Mouse (Mus musculus): ENCODE results near the gene Noct. TPM values are rescaled to one million over a fixed set of nuclear protein-coding genes. Genes with fewer than 3 reads are reported as not detected.

Noct gene
- polyA plus RNA-seq, 1 experiment from 2014 or later, result 12.2 TPM

DNA sequence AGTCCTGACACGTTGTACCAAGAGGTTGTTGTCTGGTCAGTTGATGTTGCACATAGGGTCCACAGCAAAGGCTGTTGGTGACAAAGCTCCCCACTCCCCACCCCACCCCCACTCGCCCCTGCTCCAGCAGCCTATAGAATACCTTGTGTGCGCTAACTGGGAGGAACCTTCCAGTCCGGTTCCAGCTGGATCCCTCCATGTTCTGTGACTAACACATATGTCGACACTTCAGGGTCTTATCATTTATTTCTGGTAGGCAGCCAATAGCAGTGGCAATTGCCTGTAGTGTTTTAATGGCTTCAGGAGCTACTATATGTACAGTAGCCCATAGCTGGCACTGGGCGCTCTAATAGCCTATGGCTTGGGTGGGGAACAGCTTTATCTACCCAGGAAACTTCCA is 1.9 kb upstream of the Noct start:
- no peaks in the 10 kb centered on the region for H3K36me3 ChIP-seq (ENCODE audit: control insufficient read depth, insufficient read depth, low read length)
- H3K27ac ChIP-seq (ENCODE audit: low read depth, low read length), result no peak overlapping the region
- H3K9me3 ChIP-seq (replicated peaks; ENCODE audit: control insufficient read depth, low read length), result no peaks in the 10 kb centered on the region
- WGBS (ENCODE audit: insufficient replicate concordance), result 54% methylated on average over 6 of the region's 6 CpGs
- no peak overlapping the region for H3K4me3 ChIP-seq (ENCODE audit: low read depth, low read length)
- no peak for ATAC-seq (replicated peaks; ENCODE audit: insufficient number of reproducible peaks, low FRiP score, low TSS enrichment)
- no peaks in the 10 kb centered on the region for H3K27me3 ChIP-seq (ENCODE audit: control insufficient read depth, insufficient read depth, low read length)
- peak overlapping the region; percentile 32 for H3K4me2 ChIP-seq
- H3K9ac ChIP-seq (ENCODE audit: low read depth, low read length), result no peak overlapping the region
- H3K4me1 ChIP-seq (ENCODE audit: control insufficient read depth, insufficient read depth, low read length), result peaks cover 29% of the 10 kb centered on the region

DNA sequence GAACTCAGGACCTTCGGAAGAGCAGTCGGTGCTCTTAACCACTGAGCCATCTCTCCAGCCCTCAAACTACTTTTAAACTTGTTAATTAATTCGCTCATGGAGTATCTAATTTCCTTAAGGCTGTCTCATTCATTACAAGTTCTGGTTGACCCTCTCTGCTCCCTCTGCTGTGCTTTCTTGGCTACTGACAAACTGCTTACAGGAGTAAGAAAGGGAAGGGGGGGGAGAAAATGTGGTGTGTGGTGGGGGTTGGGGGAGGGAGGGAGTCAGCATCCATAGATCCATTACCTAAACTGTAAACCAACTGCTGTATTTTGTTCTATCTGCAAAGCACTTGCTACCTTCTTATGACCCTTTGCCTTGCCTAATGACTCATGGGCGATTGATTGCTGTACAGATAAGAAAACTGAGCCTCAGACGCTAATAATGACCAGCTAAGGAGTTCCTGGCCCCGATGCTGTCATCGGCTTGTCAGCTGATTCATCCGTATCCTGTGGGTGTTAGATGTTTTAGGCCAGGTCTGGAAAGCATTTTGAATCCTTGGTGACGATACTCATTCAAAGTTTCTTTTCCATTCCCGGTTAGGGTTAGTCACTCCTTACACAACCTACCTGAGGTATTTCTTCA is 1.3 kb upstream of the Noct start:
- Histone ChIP-seq H3K4me3 (ENCODE audit: low read depth, low read length) (no peak overlapping the region), H3K9me3 (replicated peaks; ENCODE audit: control insufficient read depth, low read length) (no peaks in the 10 kb centered on the region), H3K36me3 (ENCODE audit: control insufficient read depth, insufficient read depth, low read length) (no peaks in the 10 kb centered on the region), H3K4me1 (ENCODE audit: control insufficient read depth, insufficient read depth, low read length) (peaks cover 29% of the 10 kb centered on the region), H3K27me3 (ENCODE audit: control insufficient read depth, insufficient read depth, low read length) (no peaks in the 10 kb centered on the region), H3K4me2 (peak overlapping the region; percentile 80; the same call in 1 of the 2 replicates), H3K9ac (ENCODE audit: low read depth, low read length) (no peak overlapping the region), H3K27ac (ENCODE audit: low read depth, low read length) (no peak overlapping the region)
- no peak for ATAC-seq (replicated peaks; ENCODE audit: insufficient number of reproducible peaks, low FRiP score, low TSS enrichment)
- 38% methylated on average over 10 of the region's 10 CpGs for WGBS (ENCODE audit: insufficient replicate concordance)

DNA sequence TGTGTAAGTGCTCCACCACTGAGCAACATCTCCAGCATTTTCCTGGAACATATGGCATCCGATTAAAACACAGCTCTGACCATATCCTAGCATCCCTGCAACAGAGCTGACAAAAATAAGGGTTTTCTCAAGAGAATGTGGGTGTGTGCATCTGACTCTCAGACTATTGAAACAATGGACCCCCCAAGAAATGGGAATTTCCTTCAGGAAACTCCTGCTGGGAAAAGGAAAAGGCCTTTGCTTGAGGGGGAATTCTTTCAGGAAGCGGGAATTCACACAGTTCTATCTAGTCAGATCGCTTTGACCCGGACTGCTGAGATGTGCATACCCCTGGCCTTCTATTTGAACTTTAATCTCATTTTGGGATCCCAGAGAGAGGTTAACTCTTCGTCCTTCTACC is 691 bp upstream of the Noct start:
- Histone ChIP-seq H3K9ac (ENCODE audit: low read depth, low read length) (no peak overlapping the region; the same call in 1 of the 2 replicates), H3K4me2 (peak overlapping the region; percentile 80), H3K36me3 (ENCODE audit: control insufficient read depth, insufficient read depth, low read length) (no peaks in the 10 kb centered on the region), H3K4me3 (ENCODE audit: low read depth, low read length) (peak overlapping the region; percentile 95), H3K27ac (ENCODE audit: low read depth, low read length) (peak overlapping the region; percentile 97; the same call in 1 of the 2 replicates), H3K9me3 (replicated peaks; ENCODE audit: control insufficient read depth, low read length) (no peaks in the 10 kb centered on the region), H3K4me1 (ENCODE audit: control insufficient read depth, insufficient read depth, low read length) (peaks cover 29% of the 10 kb centered on the region), H3K27me3 (ENCODE audit: control insufficient read depth, insufficient read depth, low read length) (no peaks in the 10 kb centered on the region)
- 9% methylated on average over 5 of the region's 5 CpGs for WGBS (ENCODE audit: insufficient replicate concordance)
- ATAC-seq (replicated peaks; ENCODE audit: insufficient number of reproducible peaks, low FRiP score, low TSS enrichment), result no peak

DNA sequence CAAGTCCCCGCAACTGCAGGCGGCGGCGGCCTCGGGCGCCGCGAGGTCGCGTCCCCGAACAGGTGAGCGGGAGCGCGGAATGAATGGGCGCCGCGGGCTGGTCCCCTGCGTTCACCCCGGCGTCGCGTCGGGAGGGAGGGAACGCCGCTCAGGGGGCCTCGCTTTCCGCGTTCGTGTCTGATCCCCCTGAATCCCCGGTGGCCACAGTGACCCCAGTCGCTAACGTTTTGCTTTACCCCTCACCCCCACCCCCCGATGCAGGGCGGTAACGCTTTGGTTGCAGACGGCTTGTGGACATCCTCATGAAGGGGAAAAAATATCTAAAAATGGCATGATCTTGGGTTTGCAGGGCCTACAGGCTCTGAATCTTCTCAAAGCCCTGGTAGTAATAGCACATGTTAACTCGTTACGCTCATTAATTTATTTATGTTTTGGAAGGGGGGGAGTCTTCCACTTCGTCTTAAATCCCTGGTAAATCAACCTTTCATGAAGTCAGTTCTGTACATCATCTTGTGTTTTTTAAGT is 1.0 kb downstream of the Noct start:
- Histone ChIP-seq H3K4me1 (ENCODE audit: control insufficient read depth, insufficient read depth, low read length) (peaks cover 34% of the 10 kb centered on the region), H3K27me3 (ENCODE audit: control insufficient read depth, insufficient read depth, low read length) (no peaks in the 10 kb centered on the region), H3K36me3 (ENCODE audit: control insufficient read depth, insufficient read depth, low read length) (no peaks in the 10 kb centered on the region), H3K4me3 (ENCODE audit: low read depth, low read length) (peak overlapping the region; percentile 95), H3K9me3 (replicated peaks; ENCODE audit: control insufficient read depth, low read length) (no peaks in the 10 kb centered on the region), H3K9ac (ENCODE audit: low read depth, low read length) (peak overlapping the region; percentile 97), H3K27ac (ENCODE audit: low read depth, low read length) (peak overlapping the region; percentile 97), H3K4me2 (peak overlapping the region; percentile 80)
- WGBS (ENCODE audit: insufficient replicate concordance), result 1% methylated on average over 36 of the region's 39 CpGs
- no peak; the same call in 1 of the 2 replicates for ATAC-seq (replicated peaks; ENCODE audit: insufficient number of reproducible peaks, low FRiP score, low TSS enrichment)

DNA sequence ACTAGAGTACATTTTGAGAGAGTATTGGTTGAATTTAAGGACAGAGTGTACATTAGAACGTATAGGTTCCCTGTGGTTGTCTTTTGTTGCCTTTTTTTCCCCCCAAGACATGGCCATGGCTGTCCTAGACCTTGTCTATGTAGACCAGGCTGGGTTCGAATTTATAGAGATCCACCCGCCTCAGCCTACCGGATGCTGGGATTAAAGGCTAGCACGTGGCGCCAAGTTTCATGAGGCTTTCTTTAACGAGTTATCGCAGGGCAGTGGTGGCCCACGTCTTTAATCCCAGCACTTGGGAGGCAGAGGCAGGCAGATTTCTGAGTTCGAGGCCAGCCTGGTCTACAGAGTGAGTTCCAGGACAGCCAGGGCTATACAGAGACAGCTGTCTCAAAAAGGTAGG is 1.7 kb downstream of the Noct start:
- peak overlapping the region; percentile 10; the same call in 1 of the 2 replicates for H3K9ac ChIP-seq (ENCODE audit: low read depth, low read length)
- peak overlapping the region; percentile 95 for H3K4me3 ChIP-seq (ENCODE audit: low read depth, low read length)
- H3K27me3 ChIP-seq (ENCODE audit: control insufficient read depth, insufficient read depth, low read length), result no peaks in the 10 kb centered on the region
- H3K27ac ChIP-seq (ENCODE audit: low read depth, low read length), result no peak overlapping the region
- no peak for ATAC-seq (replicated peaks; ENCODE audit: insufficient number of reproducible peaks, low FRiP score, low TSS enrichment)
- no peaks in the 10 kb centered on the region for H3K36me3 ChIP-seq (ENCODE audit: control insufficient read depth, insufficient read depth, low read length)
- H3K4me1 ChIP-seq (ENCODE audit: control insufficient read depth, insufficient read depth, low read length), result peaks cover 40% of the 10 kb centered on the region
- H3K9me3 ChIP-seq (replicated peaks; ENCODE audit: control insufficient read depth, low read length), result no peaks in the 10 kb centered on the region
- peak overlapping the region; percentile 80 for H3K4me2 ChIP-seq
- WGBS (ENCODE audit: insufficient replicate concordance), result 80% methylated on average over 10 of the region's 10 CpGs

DNA sequence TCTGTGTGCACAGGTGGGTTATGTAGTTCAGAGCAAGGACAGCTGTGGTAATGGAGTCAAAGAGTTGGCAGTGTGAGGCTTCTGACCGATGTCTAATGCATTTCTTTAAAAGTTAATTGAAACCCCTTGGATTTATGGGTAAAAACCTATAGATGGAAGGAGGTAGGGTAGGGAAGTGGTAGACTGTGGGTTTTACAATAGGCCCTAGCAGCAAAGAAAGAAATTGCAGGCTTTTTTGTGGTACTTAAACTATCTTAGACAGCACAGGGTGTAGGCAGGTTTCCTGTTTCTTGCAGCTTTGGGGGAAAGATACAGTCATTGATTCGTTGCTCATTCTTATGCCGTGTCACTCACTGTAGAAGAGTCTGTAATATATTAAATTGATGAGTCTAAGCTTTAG is 2.4 kb downstream of the Noct start:
- no peaks in the 10 kb centered on the region for H3K9me3 ChIP-seq (replicated peaks; ENCODE audit: control insufficient read depth, low read length)
- peak overlapping the region; percentile 80 for H3K4me2 ChIP-seq
- no peaks in the 10 kb centered on the region for H3K36me3 ChIP-seq (ENCODE audit: control insufficient read depth, insufficient read depth, low read length)
- peak overlapping the region; percentile 10; the same call in 1 of the 2 replicates for H3K9ac ChIP-seq (ENCODE audit: low read depth, low read length)
- no peak for ATAC-seq (replicated peaks; ENCODE audit: insufficient number of reproducible peaks, low FRiP score, low TSS enrichment)
- H3K4me3 ChIP-seq (ENCODE audit: low read depth, low read length), result peak overlapping the region; percentile 95; the same call in 1 of the 2 replicates
- peaks cover 47% of the 10 kb centered on the region for H3K4me1 ChIP-seq (ENCODE audit: control insufficient read depth, insufficient read depth, low read length)
- H3K27ac ChIP-seq (ENCODE audit: low read depth, low read length), result no peak overlapping the region
- 69% methylated on average over 3 of the region's 3 CpGs for WGBS (ENCODE audit: insufficient replicate concordance)
- no peaks in the 10 kb centered on the region for H3K27me3 ChIP-seq (ENCODE audit: control insufficient read depth, insufficient read depth, low read length)

DNA sequence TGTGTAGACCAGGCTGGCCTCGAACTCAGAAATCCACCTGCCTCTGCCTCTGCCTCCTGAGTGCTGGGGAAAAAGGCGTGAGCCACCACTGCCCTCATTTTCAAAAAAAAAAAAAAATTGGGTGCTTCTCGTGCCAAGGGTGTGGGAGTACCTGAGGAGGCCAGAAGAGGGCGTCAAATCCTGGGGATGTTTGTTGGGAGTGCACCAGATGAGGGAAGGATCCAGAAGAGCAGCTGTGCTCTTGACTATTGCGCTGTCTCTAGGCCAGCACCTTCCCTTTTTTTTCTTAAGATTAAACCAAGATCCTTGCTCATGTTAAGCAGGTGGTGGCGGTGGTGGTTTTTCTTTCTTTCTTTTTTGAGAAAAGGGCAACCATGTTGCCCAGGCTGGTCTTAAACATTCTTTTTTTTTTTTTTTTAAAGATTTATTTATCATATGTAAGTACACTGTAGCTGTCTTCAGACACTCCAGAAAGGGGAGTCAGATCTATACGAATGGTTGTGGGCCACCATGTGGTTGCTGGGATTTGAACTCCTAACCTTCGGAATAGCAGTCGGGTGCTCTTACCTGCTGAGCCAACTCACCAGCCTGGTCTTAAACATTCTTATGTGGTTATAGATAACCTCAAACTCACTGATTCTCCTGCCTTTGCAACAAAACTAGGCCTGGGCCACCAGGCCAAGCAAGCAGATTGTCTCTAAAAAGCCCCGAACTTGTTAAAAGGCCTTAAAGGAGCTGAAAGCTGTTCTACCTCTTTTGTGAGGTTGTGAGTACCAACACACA is 4.0 kb downstream of the Noct start:
- H3K9ac ChIP-seq (ENCODE audit: low read depth, low read length), result no peak overlapping the region
- H3K4me1 ChIP-seq (ENCODE audit: control insufficient read depth, insufficient read depth, low read length), result peaks cover 40% of the 10 kb centered on the region
- no peak overlapping the region for H3K27ac ChIP-seq (ENCODE audit: low read depth, low read length)
- no peak for ATAC-seq (replicated peaks; ENCODE audit: insufficient number of reproducible peaks, low FRiP score, low TSS enrichment)
- no peak overlapping the region for H3K4me3 ChIP-seq (ENCODE audit: low read depth, low read length)
- no peaks in the 10 kb centered on the region for H3K36me3 ChIP-seq (ENCODE audit: control insufficient read depth, insufficient read depth, low read length)
- H3K27me3 ChIP-seq (ENCODE audit: control insufficient read depth, insufficient read depth, low read length), result no peaks in the 10 kb centered on the region
- WGBS (ENCODE audit: insufficient replicate concordance), result 74% methylated on average over 10 of the region's 10 CpGs
- no peaks in the 10 kb centered on the region for H3K9me3 ChIP-seq (replicated peaks; ENCODE audit: control insufficient read depth, low read length)
- no peak overlapping the region for H3K4me2 ChIP-seq

DNA sequence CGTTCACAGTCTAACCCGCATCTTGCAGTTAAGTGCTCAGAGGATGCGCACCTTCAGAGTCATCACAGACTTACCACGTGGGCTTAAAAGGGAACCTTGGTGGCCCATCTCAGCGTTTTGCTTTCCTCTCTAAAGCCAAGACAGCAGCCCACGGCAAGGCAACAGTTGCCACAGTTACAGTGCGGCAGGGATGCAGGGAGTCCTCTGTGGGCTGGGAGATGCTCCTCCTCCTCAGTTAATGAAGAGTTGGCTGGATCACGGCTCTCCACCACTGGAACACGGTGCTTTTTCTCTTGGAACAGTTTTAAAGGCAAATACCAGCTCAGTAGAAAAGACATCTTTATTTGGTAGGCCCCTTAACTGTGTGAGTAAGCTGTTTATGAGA is 4.6 kb downstream of the Noct start:
- WGBS (ENCODE audit: insufficient replicate concordance), result 80% methylated on average over 9 of the region's 9 CpGs
- no peak for ATAC-seq (replicated peaks; ENCODE audit: insufficient number of reproducible peaks, low FRiP score, low TSS enrichment)
- H3K27me3 ChIP-seq (ENCODE audit: control insufficient read depth, insufficient read depth, low read length), result no peaks in the 10 kb centered on the region
- H3K4me2 ChIP-seq, result no peak overlapping the region
- peaks cover 40% of the 10 kb centered on the region for H3K4me1 ChIP-seq (ENCODE audit: control insufficient read depth, insufficient read depth, low read length)
- no peaks in the 10 kb centered on the region for H3K9me3 ChIP-seq (replicated peaks; ENCODE audit: control insufficient read depth, low read length)
- H3K9ac ChIP-seq (ENCODE audit: low read depth, low read length), result no peak overlapping the region
- H3K4me3 ChIP-seq (ENCODE audit: low read depth, low read length), result no peak overlapping the region
- no peaks in the 10 kb centered on the region for H3K36me3 ChIP-seq (ENCODE audit: control insufficient read depth, insufficient read depth, low read length)
- H3K27ac ChIP-seq (ENCODE audit: low read depth, low read length), result no peak overlapping the region
